Mouse (Mus musculus) cerebellum, adult 2 months (tissue): ENCODE data around the gene Slc12a8. TPM values are rescaled to one million over a fixed set of nuclear protein-coding genes. Genes with fewer than 3 reads are reported as not detected.

ENCODE experiments used
- DNase-seq, 2 experiments: peaks; one replicate each; pipeline ENCODE4 v3.0.0; 2021
- H3K27ac ChIP-seq: fragments of 200-500 bp; 2 replicates; pipeline ENCODE4 v1.5.1; 2012; ENCODE audit warnings: low read length, control low read depth, inconsistent platforms; ENCODE audit not compliant: insufficient read depth
- H3K27me3 ChIP-seq: fragments of 200-500 bp; 2 replicates; pipeline ENCODE4 v1.6.1; 2012; ENCODE audit warnings: inconsistent platforms, mild to moderate bottlenecking, low read length, moderate library complexity; ENCODE audit not compliant: control insufficient read depth, insufficient read depth
- H3K4me1 ChIP-seq: fragments of 200-500 bp; 2 replicates; pipeline ENCODE4 v1.6.1; 2011; ENCODE audit warnings: low read length; ENCODE audit not compliant: control insufficient read depth, insufficient read depth
- H3K4me3 ChIP-seq: fragments of 200-500 bp; replicated peaks from 2 replicates; pipeline ENCODE3; 2011; ENCODE audit warnings: mild to moderate bottlenecking, low read depth, low read length, control low read depth; ENCODE audit not compliant: insufficient read depth
- CTCF ChIP-seq: fragments of 200-500 bp; IDR thresholded peaks from 2 replicates; pipeline ENCODE4 v1.5.1; 2011; ENCODE audit warnings: low read depth, mild to moderate bottlenecking, control low read depth, low read length, moderate library complexity, borderline replicate concordance; ENCODE audit not compliant: insufficient read depth
- POLR2A ChIP-seq: fragments of 200-500 bp; IDR thresholded peaks from 2 replicates; pipeline ENCODE4 v1.6.1; 2011; ENCODE audit warnings: low read length, control low read depth, borderline replicate concordance; ENCODE audit not compliant: insufficient read depth
- WGBS: fragments of 180-500 bp; shearing (Covaris S2); methylation state at CpG from one replicate; pipeline ENCODE4 v1.1.7; 2018; 5-methylcytosine and 5-hydroxymethylcytosine counted together
- polyA plus RNA-seq: library from polyadenylated mRNA; depleted of rRNA; stranded (reverse); fragments of >200 nt; gene quantifications from 2 replicates; pipeline ENCODE4 v1.2.3, GENCODE M21; 2012

The Slc12a8 gene
- polyA plus RNA-seq, 1 experiment: 4.9 TPM

GRCm38 (mm10) chr16:33676347-33677312 is 159.5 kb downstream of the Slc12a8 start:
- Histone ChIP-seq H3K4me3 (no peak overlapping the region), H3K4me1 (peaks cover 10% of the 10 kb centered on the region), H3K27me3 (no peaks in the 10 kb centered on the region), H3K27ac (no peak overlapping the region; the same call in 1 of the 2 replicates)
- 85% methylated on average over 7 of the region's 7 CpGs for WGBS
- no peak for DNase-seq
- TF ChIP-seq CTCF (no peak), POLR2A (no peak)

GRCm38 (mm10) chr16:33677313-33677690 is 160.2 kb downstream of the Slc12a8 start:
- TF ChIP-seq POLR2A (no peak), CTCF (no peak)
- 94% methylated on average over 7 of the region's 7 CpGs for WGBS
- H3K4me3 ChIP-seq: no peak overlapping the region
- DNase-seq: no peak
- no peak overlapping the region; the same call in 1 of the 2 replicates for H3K27ac ChIP-seq
- H3K27me3 ChIP-seq: no peaks in the 10 kb centered on the region
- H3K4me1 ChIP-seq: peaks cover 10% of the 10 kb centered on the region

DNA sequence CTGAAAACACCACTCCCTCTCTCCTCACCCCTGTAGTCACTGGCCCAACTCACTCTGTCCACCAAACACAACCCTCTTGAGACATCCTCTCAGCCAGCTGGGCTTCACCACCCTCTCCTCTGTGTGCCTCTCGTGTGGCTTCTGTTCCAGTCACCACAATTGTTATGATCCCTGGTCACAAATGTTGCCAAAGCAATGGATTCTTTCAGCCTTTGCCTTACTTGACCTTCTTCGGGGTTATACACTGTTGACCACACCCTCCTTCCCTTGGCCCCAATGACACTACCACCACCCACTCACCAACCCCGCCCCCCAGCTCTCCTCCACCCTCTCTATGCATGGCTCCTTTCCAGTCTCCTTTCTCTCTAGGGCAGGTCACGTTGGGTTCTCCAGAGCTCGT is 160.8 kb downstream of the Slc12a8 start:
- 90% methylated on average over 5 of the region's 5 CpGs for WGBS
- H3K4me3 ChIP-seq: no peak overlapping the region

GRCm38 (mm10) chr16:33680271-33680670 is 163.1 kb downstream of the Slc12a8 start:
- peaks cover 5% of the 10 kb centered on the region; the same call in 1 of the 2 replicates for H3K4me1 ChIP-seq
- DNase-seq: no peak
- H3K27ac ChIP-seq: no peak overlapping the region; the same call in 1 of the 2 replicates
- H3K27me3 ChIP-seq: no peaks in the 10 kb centered on the region
- H3K4me3 ChIP-seq: no peak overlapping the region
- no peak for TF ChIP-seq POLR2A
- no peak for TF ChIP-seq CTCF
- 69% methylated on average over 7 of the region's 7 CpGs for WGBS

More for the DNA sequence above, 160.8 kb downstream of the Slc12a8 start:
- H3K4me1 ChIP-seq: peaks cover 10% of the 10 kb centered on the region
- no peak for DNase-seq
- H3K27ac ChIP-seq: no peak overlapping the region
- TF ChIP-seq POLR2A: no peak
- no peak for TF ChIP-seq CTCF
- no peaks in the 10 kb centered on the region for H3K27me3 ChIP-seq

DNA sequence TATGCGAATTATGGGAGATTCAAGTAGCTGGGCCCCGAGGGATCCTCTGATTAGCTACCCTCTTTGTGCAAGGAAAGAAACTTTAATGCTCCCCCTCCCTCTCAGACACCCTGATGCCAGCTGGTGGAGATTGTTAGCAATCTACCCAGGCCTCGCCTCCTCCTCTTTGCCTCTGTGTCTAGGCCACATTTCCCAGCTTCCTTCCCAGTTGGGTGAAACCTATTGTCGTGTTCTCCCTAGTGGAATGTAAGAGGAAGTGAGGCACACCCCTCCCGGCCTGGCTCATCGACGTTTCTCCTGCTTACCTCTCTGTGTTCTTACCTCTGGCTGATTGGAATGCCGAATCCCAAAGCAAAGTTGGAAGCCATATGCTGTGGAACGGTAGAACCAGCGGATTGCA is 163.7 kb downstream of the Slc12a8 start:
- H3K27me3 ChIP-seq: no peaks in the 10 kb centered on the region
- DNase-seq: no peak
- H3K4me1 ChIP-seq: peaks cover 8% of the 10 kb centered on the region
- no peak overlapping the region for H3K27ac ChIP-seq
- TF ChIP-seq POLR2A (no peak), CTCF (no peak)
- WGBS: 64% methylated on average over 10 of the region's 10 CpGs
- H3K4me3 ChIP-seq: no peak overlapping the region

DNA sequence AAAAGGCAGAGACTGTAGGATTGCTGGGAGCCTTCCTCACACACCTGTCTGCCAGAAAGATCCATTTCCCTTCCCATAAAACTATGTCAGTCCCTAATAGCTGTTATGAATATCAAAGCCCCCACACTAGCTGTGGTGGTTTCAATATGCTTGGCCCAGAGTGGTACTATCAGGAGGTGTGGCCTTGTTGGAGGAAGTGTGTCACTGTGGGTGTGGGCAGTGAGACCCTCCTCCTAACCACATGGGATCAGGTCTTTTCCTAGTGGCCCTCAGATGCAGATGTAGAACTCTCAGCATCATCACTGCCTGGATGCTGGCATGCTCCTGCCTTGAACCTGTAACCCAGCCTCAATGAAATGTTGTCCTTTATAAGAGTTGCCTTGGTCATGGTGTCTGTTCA is 164.5 kb downstream of the Slc12a8 start:
- H3K27ac ChIP-seq: no peak overlapping the region
- peaks cover 14% of the 10 kb centered on the region for H3K4me1 ChIP-seq

GRCm38 (mm10) chr16:33682651-33683050 is 165.5 kb downstream of the Slc12a8 start:
- H3K4me3 ChIP-seq: no peak overlapping the region
- H3K27me3 ChIP-seq: no peaks in the 10 kb centered on the region
- TF ChIP-seq POLR2A (no peak), CTCF (no peak)
- H3K27ac ChIP-seq: no peak overlapping the region
- DNase-seq: no peak
- 98% methylated on average over 3 of the region's 3 CpGs for WGBS
- peaks cover 14% of the 10 kb centered on the region for H3K4me1 ChIP-seq

More for the DNA sequence above, 164.5 kb downstream of the Slc12a8 start:
- TF ChIP-seq POLR2A: no peak
- TF ChIP-seq CTCF: no peak
- Histone ChIP-seq H3K27me3 (no peaks in the 10 kb centered on the region), H3K4me3 (no peak overlapping the region)
- no peak for DNase-seq
